Mouse (Mus musculus) lung, adult 18-20 months (tissue): Measurements from ENCODE around the gene AU040320.

Experiments
- DNase-seq, 2 experiments: peaks; one replicate each; pipeline ENCODE4 v3.0.0; 2022; ENCODE audit warnings: mixed read lengths in 2 of 2

The AU040320 gene

DNA sequence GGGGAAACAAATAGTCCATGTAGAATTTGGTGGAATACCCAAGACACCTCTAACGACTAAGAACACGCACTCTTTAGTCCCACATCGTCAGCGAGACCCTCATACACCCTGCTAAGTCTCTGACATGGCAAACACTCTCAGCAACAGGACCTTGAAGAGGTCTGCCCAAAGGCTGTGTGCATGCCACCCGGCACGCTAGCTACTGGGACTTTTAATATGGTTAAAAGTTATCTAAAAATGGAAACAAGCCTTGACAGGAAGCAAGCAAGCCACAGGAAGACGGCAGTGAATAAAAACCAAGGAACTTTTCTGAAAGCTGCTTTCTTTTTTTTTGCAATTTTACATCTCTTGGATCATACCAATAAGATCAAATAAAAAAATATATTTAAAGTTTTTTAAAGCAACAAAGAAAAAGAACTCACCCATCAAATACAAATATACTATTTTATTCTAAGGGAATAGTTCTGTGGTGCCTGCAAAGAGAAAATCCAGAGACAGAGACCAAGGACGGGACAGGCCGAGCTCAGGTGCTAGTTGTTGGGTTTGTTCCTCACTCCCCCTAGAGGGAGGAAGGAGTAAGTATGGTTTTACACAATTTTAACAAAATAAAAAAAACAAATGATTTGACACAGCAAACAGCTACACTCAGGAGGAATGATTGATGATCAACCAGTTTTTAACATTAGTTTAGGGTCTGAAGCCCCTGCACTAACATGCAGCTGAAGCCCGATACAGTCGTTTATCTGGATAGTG lies 108.3 kb downstream of the AU040320 start:
- DNase-seq: no peak

DNA sequence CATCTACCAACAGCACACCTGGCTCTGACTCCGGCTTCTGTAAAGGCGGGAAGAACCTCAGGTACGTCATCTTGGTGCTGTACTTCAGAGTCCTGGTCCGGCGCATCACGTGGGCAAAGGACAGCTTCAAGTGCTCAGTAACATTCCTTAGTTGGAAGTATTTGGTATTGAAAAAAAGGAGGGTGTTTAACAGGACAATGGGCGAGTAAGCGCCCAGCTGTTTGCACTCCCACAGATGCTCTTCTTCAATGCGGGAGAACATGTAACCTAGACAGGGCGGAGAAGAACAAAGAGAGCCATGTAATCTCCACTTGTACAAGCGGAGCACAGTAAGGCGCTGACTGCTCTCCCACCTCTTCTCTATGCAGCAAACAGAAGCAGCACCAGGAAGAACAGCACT lies 115.4 kb downstream of the AU040320 start:
- no peak for DNase-seq

GRCm38 (mm10) chr4:126872717-126873116 lies 119.4 kb downstream of the AU040320 start:
- DNase-seq: peak in 1 of 2 experiments; percentile 46

DNA sequence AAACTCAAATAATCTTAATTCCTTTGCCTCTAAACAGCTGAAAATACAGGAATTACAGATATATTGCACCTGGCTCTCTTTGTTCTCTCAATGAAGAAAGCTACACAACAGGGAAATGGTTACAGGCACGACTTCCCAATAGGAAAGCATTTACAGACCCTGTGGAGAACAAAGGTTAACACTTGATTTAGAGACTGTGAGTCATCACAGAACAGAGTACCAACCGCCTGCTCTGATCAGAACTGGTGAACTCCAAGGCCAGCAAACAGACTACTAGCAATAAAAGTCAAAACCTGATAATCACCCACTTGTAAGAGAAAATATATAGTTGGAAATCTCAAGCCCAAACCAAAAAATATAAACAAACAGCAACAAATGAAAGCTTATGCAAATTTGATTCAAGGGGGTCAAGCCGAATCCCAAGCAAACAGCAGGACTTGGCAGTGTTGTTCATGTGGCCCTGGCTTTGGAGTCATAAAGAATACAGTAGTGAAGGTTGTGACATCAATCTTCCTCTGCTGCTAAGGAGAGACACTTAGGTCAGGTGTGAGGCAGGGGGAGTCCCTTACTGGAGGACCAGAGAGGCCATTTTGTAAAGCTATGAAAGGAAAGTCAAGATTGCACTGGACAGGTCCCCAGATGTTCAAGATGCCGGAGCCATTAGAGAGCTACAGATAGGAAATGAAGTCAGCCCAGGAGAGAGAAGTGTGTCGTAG lies 126.4 kb downstream of the AU040320 start:
- no peak for DNase-seq

DNA sequence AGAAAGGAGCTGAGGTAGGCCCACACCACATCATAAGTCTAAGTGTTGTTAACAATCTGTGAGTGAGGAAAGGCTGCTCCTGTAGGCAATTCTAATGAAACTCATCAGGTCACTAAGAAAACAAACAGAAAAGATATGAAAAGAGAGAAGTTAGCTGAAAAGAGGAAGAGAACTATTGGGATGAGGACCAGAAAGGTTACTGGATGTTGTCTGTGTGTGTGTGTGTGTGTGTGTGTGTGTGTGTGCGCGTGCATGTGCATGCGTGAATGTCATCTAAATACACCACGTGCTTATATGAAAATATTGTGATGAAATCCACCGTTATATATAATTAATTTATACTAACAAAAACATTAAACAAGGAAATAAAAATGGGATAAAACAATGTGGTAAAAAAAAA lies 130.3 kb downstream of the AU040320 start:
- no peak for DNase-seq

DNA sequence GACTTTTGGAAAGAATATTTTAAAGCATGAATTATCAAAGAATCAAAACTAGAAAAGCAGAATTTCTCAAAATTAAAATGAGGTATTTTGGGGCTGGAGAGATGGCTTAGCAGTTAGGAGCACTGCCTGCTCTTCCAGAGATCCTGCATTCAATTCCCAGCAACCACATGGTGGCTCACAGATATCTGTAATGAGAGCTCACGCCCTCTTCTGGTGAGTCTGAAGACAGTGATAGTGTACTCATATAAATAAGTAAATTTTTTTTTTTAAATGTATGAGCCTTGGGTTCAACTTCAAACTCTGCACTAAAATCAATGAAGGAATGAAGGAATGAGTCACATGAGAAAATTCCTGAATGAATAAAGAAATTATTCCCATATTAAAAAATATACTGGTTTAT lies 132.6 kb downstream of the AU040320 start:
- DNase-seq: no peak

- DNase-seq: no peak
Observed at GRCm38 (mm10) chr4:126889879-126890278, 136.5 kb downstream of the AU040320 start.
